In genomic region chr14:79771802-79772511, GRCm38 (mm10) we compare ENCODE assay signal across 8 mouse cellular contexts. TPM values are rescaled to one million over a fixed set of nuclear protein-coding genes. Genes with fewer than 3 reads are reported as not detected.
DNase-seq lines count a peak whose midpoint lies in the region; ATAC-seq and TF ChIP-seq lines count a peak whose summit lies in the region.

No protein-coding gene starts in this region.

- peak overlapping the region; percentile 16 for H3K4me3 ChIP-seq in kidney, postnatal 0 days (replicated peaks; ENCODE audit: low read depth, low read length)
- H3K4me3 ChIP-seq in embryonic facial prominence, embryonic 15.5 days (replicated peaks), result peak overlapping the region; percentile 37
- H3K4me3 ChIP-seq in intestine, postnatal 0 days (ENCODE audit: low read depth, low read length), result peak overlapping the region; percentile 37
- peak overlapping the region; percentile 58 for H3K4me3 ChIP-seq in neural tube, embryonic 14.5 days (ENCODE audit: low read depth, low read length)

- DNase-seq in kidney, postnatal 0 days (ENCODE audit: low spot score), result no peak
- no peak for DNase-seq in kidney, adult 8-10 months
- DNase-seq in testis, postnatal 14 days (ENCODE audit: low spot score), result no peak
- no peak for DNase-seq in layer of hippocampus, adult 9-11 months
- no peak for DNase-seq in gastrocnemius, postnatal 36 days

- TF ChIP-seq CTCF in kidney, postnatal 0 days (IDR thresholded peaks at IDR 0.05; ENCODE audit: low read depth), result no peak
- no peak for TF ChIP-seq CTCF in intestine, postnatal 0 days (IDR thresholded peaks at IDR 0.05; ENCODE audit: low read depth)

- H3K4me2 ChIP-seq in kidney, postnatal 0 days (ENCODE audit: low read length), result peak overlapping the region; percentile 53
- H3K4me2 ChIP-seq in embryonic facial prominence, embryonic 15.5 days (replicated peaks), result peak overlapping the region; percentile 67
- peak overlapping the region; percentile 67 for H3K4me2 ChIP-seq in intestine, postnatal 0 days (replicated peaks; ENCODE audit: low read depth)
- H3K4me2 ChIP-seq in neural tube, embryonic 14.5 days (ENCODE audit: low read depth, low read length), result peak overlapping the region; percentile 85

- H3K27ac ChIP-seq in kidney, postnatal 0 days, result no peak overlapping the region
- H3K27ac ChIP-seq in embryonic facial prominence, embryonic 15.5 days (replicated peaks), result no peak overlapping the region
- no peak overlapping the region for H3K27ac ChIP-seq in intestine, postnatal 0 days (ENCODE audit: low read depth, low read length)
- H3K27ac ChIP-seq in neural tube, embryonic 14.5 days (ENCODE audit: low read depth, low read length), result peak overlapping the region; percentile 86

- no peak overlapping the region for H3K9ac ChIP-seq in kidney, postnatal 0 days (ENCODE audit: low read depth, low read length)
- no peak overlapping the region for H3K9ac ChIP-seq in embryonic facial prominence, embryonic 15.5 days
- H3K9ac ChIP-seq in intestine, postnatal 0 days (ENCODE audit: low read depth, low read length), result no peak overlapping the region
- peak overlapping the region; percentile 48 for H3K9ac ChIP-seq in neural tube, embryonic 14.5 days (replicated peaks; ENCODE audit: low read depth, low read length)

- peaks cover 22% of the 10 kb centered on the region for H3K4me1 ChIP-seq in kidney, postnatal 0 days (replicated peaks; ENCODE audit: insufficient read depth, low read length)
- peaks cover 52% of the 10 kb centered on the region for H3K4me1 ChIP-seq in embryonic facial prominence, embryonic 15.5 days
- H3K4me1 ChIP-seq in intestine, postnatal 0 days (replicated peaks; ENCODE audit: control insufficient read depth, insufficient read depth, low read length), result 0 out of 2 replicates have a peak, but pooled peaks cover 4% of the 10 kb centered on the region
- H3K4me1 ChIP-seq in neural tube, embryonic 14.5 days (ENCODE audit: control insufficient read depth, insufficient read depth, low read length), result peaks cover 17% of the 10 kb centered on the region

- H3K36me3 ChIP-seq in kidney, postnatal 0 days (ENCODE audit: insufficient read depth, low read length), result no peaks in the 10 kb centered on the region
- no peaks in the 10 kb centered on the region for H3K36me3 ChIP-seq in embryonic facial prominence, embryonic 15.5 days
- no peaks in the 10 kb centered on the region for H3K36me3 ChIP-seq in intestine, postnatal 0 days (ENCODE audit: control insufficient read depth, insufficient read depth)
- no peaks in the 10 kb centered on the region for H3K36me3 ChIP-seq in neural tube, embryonic 14.5 days (ENCODE audit: control insufficient read depth, insufficient read depth, low read length)

- no peaks in the 10 kb centered on the region for H3K9me3 ChIP-seq in kidney, postnatal 0 days (replicated peaks; ENCODE audit: low read length)
- no peaks in the 10 kb centered on the region for H3K9me3 ChIP-seq in embryonic facial prominence, embryonic 15.5 days (replicated peaks)
- no peaks in the 10 kb centered on the region for H3K9me3 ChIP-seq in intestine, postnatal 0 days (ENCODE audit: control insufficient read depth)
- H3K9me3 ChIP-seq in neural tube, embryonic 14.5 days (ENCODE audit: control insufficient read depth, low read length), result no peaks in the 10 kb centered on the region

- WGBS in kidney, postnatal 0 days, result 2% methylated on average over 20 of the region's 20 CpGs
- 2% methylated on average over 20 of the region's 20 CpGs for WGBS in embryonic facial prominence, embryonic 15.5 days
- WGBS in intestine, postnatal 0 days, result 5% methylated on average over 20 of the region's 20 CpGs
- WGBS in neural tube, embryonic 14.5 days, result 1% methylated on average over 20 of the region's 20 CpGs

- H3K27me3 ChIP-seq in kidney, postnatal 0 days (ENCODE audit: insufficient read depth, low read length), result peaks cover 68% of the 10 kb centered on the region
- H3K27me3 ChIP-seq in embryonic facial prominence, embryonic 15.5 days, result peaks cover 91% of the 10 kb centered on the region
- H3K27me3 ChIP-seq in intestine, postnatal 0 days (replicated peaks; ENCODE audit: control insufficient read depth, insufficient read depth, low read length), result peaks cover 72% of the 10 kb centered on the region
- peaks cover 23% of the 10 kb centered on the region for H3K27me3 ChIP-seq in neural tube, embryonic 14.5 days (ENCODE audit: control insufficient read depth, insufficient read depth, low read length)

- ATAC-seq in kidney, postnatal 0 days (replicated peaks; ENCODE audit: low FRiP score, low read depth), result no peak
- no peak for ATAC-seq in embryonic facial prominence, embryonic 15.5 days (ENCODE audit: insufficient number of reproducible peaks, low FRiP score, low TSS enrichment, low read depth)
- no peak for ATAC-seq in intestine, postnatal 0 days
- no peak for ATAC-seq in neural tube, embryonic 14.5 days (ENCODE audit: low read depth)

- intact Hi-C loops in gastrocnemius, postnatal 36 days (cut with DNase I), result loop anchor here (10.0 kb wide), 1 partner anchor 283 kb away; no protein-coding TSS in a partner anchor

RNA-seq across cellular contexts. Expression of gene Pcdh8, which starts 0.8 kb away (rescaled TPM):
- polyA plus RNA-seq in kidney, postnatal 0 days (2015; fragmentation: Nextera tagmentation; extraction: Ambion mirVana), result 1.4 TPM in 2 replicates
- 3.1 and 3.8 TPM in 2 replicates for polyA plus RNA-seq in embryonic facial prominence, embryonic 15.5 days (2015; fragmentation: Nextera tagmentation; extraction: Ambion mirVana)
- polyA plus RNA-seq in intestine, postnatal 0 days (2015; fragmentation: Nextera tagmentation; extraction: Ambion mirVana), result 0.34 and 0.40 TPM in 2 replicates
- 29.6 and 32.5 TPM in 2 replicates for polyA plus RNA-seq in neural tube, embryonic 14.5 days (2014; fragmentation: Nextera tagmentation; extraction: Ambion mirVana)
- not detected for total RNA-seq in gastrocnemius, postnatal 36 days (2021)
